Mouse (Mus musculus): ENCODE results near the gene Arhgdia. TPM values are rescaled to one million over a fixed set of nuclear protein-coding genes. Genes with fewer than 3 reads are reported as not detected.
A peak's percentile ranks its signal among the peaks of the same experiment; 100 is the strongest.

The Arhgdia gene
- 10 to 100 TPM; 71.0 to 89.8 TPM for total RNA-seq (2021)
- long read RNA-seq, experiment 1, transcript Arhgdia-202 (6 exons, 1,867 nt), result major isoform, 138 of 156 reads
- long read RNA-seq, experiment 1, partial matches to known transcripts, result 2 of 156 reads
- long read RNA-seq, experiment 1, other reads (novel, unspliced or antisense), result 13 of 156 reads
- long read RNA-seq, experiment 2, transcript Arhgdia-202 (6 exons, 1,867 nt), result major isoform, 157 of 176 reads
- long read RNA-seq, experiment 2, partial matches to known transcripts, result 16 of 176 reads
- long read RNA-seq, experiment 2, other reads (novel, unspliced or antisense), result 2 of 176 reads

- DNase-seq (ENCODE audit: low spot score), result peak; percentile 88
Measured at GRCm38 (mm10) chr11:120581490-120582267, at the start of gene Arhgdia. Gene Arhgdia, minus strand, starts transcription at chr11:120581624.

GRCm38 (mm10) chr11:120630401-120630871, 49.0 kb upstream of the Arhgdia start:
- no peak for DNase-seq (ENCODE audit: low spot score)

- DNase-seq (ENCODE audit: low spot score), result peak; percentile 79
Measured at GRCm38 (mm10) chr11:120629911-120630310, 48.5 kb upstream of the Arhgdia start.

GRCm38 (mm10) chr11:120629341-120629730, 47.9 kb upstream of the Arhgdia start:
- no peak for DNase-seq (ENCODE audit: low spot score)

GRCm38 (mm10) chr11:120628601-120629340, 47.3 kb upstream of the Arhgdia start:
- no peak for DNase-seq (ENCODE audit: low spot score)

- no peak for DNase-seq (ENCODE audit: low spot score)
Measured at GRCm38 (mm10) chr11:120627468-120628300, 46.3 kb upstream of the Arhgdia start.

GRCm38 (mm10) chr11:120626785-120627467, 45.5 kb upstream of the Arhgdia start:
- no peak for DNase-seq (ENCODE audit: low spot score)

- no peak for DNase-seq (ENCODE audit: low spot score)
Measured at GRCm38 (mm10) chr11:120625152-120625775, 43.8 kb upstream of the Arhgdia start, which contains the start of gene Sirt7. Gene Sirt7, minus strand, starts transcription at chr11:120625240.

GRCm38 (mm10) chr11:120624680-120625111, 43.3 kb upstream of the Arhgdia start:
- peak; percentile 79 for DNase-seq (ENCODE audit: low spot score)

- peak; percentile 68 for DNase-seq (ENCODE audit: low spot score)
Measured at GRCm38 (mm10) chr11:120623961-120624679, 42.7 kb upstream of the Arhgdia start.

GRCm38 (mm10) chr11:120622805-120623204, 41.4 kb upstream of the Arhgdia start:
- no peak for DNase-seq (ENCODE audit: low spot score)

GRCm38 (mm10) chr11:120620195-120620594, 38.8 kb upstream of the Arhgdia start:
- no peak for DNase-seq (ENCODE audit: low spot score)

- no peak for DNase-seq (ENCODE audit: low spot score)
Measured at GRCm38 (mm10) chr11:120618619-120619535, 37.5 kb upstream of the Arhgdia start.

- peak; percentile 92 for DNase-seq (ENCODE audit: low spot score)
Measured at GRCm38 (mm10) chr11:120617519-120618112, 36.2 kb upstream of the Arhgdia start, which contains the start of gene Pcyt2. Gene Pcyt2, minus strand, starts transcription at chr11:120617936.

- no peak for DNase-seq (ENCODE audit: low spot score)
Measured at GRCm38 (mm10) chr11:120616617-120617294, 35.3 kb upstream of the Arhgdia start.

- no peak for DNase-seq (ENCODE audit: low spot score)
Measured at GRCm38 (mm10) chr11:120615606-120616203, 34.3 kb upstream of the Arhgdia start.

Data from gastrocnemius, adult 18-20 months (tissue).